Mouse (Mus musculus): ENCODE data around the gene Bcs1l. TPM values are rescaled to one million over a fixed set of nuclear protein-coding genes. Genes with fewer than 3 reads are reported as not detected.

Gene Bcs1l
- total RNA-seq, 2 experiments from 2014 or later = 22.6 to 25.7 TPM

Small RNA genes within 50 kb of the gene (microRNA-seq; reads per million reads assigned to microRNA genes)
- 0 reads per million in 2 experiments for gene Gm25035

Other genes starting within 250 kb of the Bcs1l start
- gene Catip, start 226.2 kb upstream of the Bcs1l start, total RNA-seq (2021) = 1 to 10 TPM; 1.1 to 1.8 TPM
- 1 to 10 TPM; 1.6 to 5.3 TPM for gene Slc11a1, start 213.1 kb upstream of the Bcs1l start, total RNA-seq (2021)
- gene Ctdsp1, start 196.8 kb upstream of the Bcs1l start, total RNA-seq (2021) = 10 to 100 TPM; 23.8 to 28.2 TPM
- gene Vil1, start 178.9 kb upstream of the Bcs1l start, total RNA-seq (2021) = 1 to 10 TPM in 1 of 2 experiments, under 1 TPM in 1; 0.62 to 1.2 TPM
- 10 to 100 TPM; 30.5 to 33.4 TPM for gene Cnot9, start 82.2 kb upstream of the Bcs1l start, total RNA-seq (2021)
- gene Plcd4, start 45.4 kb upstream of the Bcs1l start, total RNA-seq (2021) = 10 to 100 TPM; 19.4 to 19.9 TPM
- 10 to 100 TPM; 21.6 to 21.7 TPM for gene Usp37, start 44.0 kb upstream of the Bcs1l start, total RNA-seq (2021)
- gene Zfp142, start within 50 bp of the Bcs1l start, total RNA-seq (2021) = 10 to 100 TPM; 24.0 to 25.5 TPM
- 10 to 100 TPM; 50.9 to 51.6 TPM for gene Rnf25, start 13.1 kb downstream of the Bcs1l start, total RNA-seq (2021)
- gene Stk36, start 13.2 kb downstream of the Bcs1l start, total RNA-seq (2021) = 1 to 10 TPM; 6.2 to 7.3 TPM
- 10 to 100 TPM; 23.3 to 23.8 TPM for gene Ttll4, start 73.5 kb downstream of the Bcs1l start, total RNA-seq (2021)
- gene Cyp27a1, start 125.3 kb downstream of the Bcs1l start, total RNA-seq (2021) = 1 to 10 TPM; 1.1 to 2.6 TPM
- under 1 TPM; 0.14 to 0.55 TPM for gene Prkag3, start 160.9 kb downstream of the Bcs1l start, total RNA-seq (2021)
- gene Wnt6, start 183.6 kb downstream of the Bcs1l start, total RNA-seq (2021) = under 1 TPM; 0.43 to 0.58 TPM
- 1 to 10 TPM; 1.9 to 2.0 TPM for gene Wnt10a, start 203.2 kb downstream of the Bcs1l start, total RNA-seq (2021)

Data from layer of hippocampus, postnatal 14 days (tissue).